Mouse (Mus musculus) neural tube, postnatal 0 days (tissue): Measurements from ENCODE around the gene Doc2a. TPM values are rescaled to one million over a fixed set of nuclear protein-coding genes. Genes with fewer than 3 reads are reported as not detected.

Experiments used
- polyA plus RNA-seq: library from polyadenylated mRNA; unstranded; fragments of >200 nt; fragmentation: Nextera tagmentation; extraction: Ambion mirVana; gene quantifications from 2 replicates; pipeline ENCODE4 v1.2.1, GENCODE M21; 2015

The Doc2a gene
- polyA plus RNA-seq, result 60.9 and 64.7 TPM in 2 replicates

DNA sequence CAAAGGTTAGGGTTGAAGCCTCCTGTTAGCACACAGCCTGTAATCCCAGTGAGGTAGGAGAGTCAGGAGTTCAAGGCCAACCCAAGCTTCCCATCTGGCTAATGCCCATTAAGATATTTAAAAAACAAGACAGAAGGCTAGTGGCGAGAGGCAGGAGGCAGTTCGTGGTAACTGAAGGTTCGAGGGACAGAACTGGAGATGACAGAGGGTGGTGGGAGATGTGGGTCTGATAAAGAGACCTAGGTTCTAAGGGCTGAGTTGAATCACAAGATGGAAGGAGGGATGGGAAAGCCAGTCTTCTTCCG, at the start of gene Doc2a:
Gene Doc2a (plus strand): TSS at position 301 of the 305 bp plus-strand sequence.

GRCm38 (mm10) chr7:126831539-126831938, 15.7 kb upstream of the Doc2a start, which contains the start of gene 4930451I11Rik:
TSS of gene 4930451I11Rik (minus strand) at chr7:126831639.

GRCm38 (mm10) chr7:126861429-126862130, 14.4 kb downstream of the Doc2a start, which contains the start of gene Hirip3:
TSS of gene Hirip3 (plus strand) at chr7:126861972.

DNA sequence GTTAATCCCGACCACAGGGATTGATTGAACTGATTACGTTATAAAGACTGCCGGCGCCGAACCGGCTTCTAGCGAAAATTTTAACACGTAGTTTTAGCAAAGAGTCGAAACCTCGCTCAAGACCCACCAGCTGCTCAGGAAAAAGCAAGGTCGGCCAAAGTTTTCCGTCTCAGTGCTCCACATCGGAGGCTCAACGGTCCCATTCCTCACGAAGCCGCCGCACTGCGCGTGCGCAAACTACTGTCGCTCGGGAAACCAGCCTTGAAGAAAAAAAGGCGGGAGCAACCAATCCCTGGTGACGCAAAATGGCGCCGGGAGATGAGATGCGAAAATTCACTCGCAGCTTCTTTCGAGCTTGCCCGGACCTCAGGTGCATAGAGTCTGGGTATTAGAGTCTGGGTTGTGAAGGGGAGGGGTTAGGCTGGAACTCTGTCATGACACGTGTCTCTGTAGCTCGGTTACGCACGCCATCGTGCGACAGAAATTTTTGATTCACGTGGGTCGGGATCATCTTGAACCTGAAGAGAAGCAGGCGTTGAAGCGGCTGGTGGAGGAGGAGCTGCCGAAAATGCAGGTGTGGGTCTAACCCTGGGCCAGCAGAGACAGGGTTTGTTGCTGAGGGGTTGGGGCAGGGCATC, 15.1 kb downstream of the Doc2a start, which contains the start of gene Ino80e:
Gene Ino80e (minus strand): TSS at position 231 of the 638 bp plus-strand sequence.

DNA sequence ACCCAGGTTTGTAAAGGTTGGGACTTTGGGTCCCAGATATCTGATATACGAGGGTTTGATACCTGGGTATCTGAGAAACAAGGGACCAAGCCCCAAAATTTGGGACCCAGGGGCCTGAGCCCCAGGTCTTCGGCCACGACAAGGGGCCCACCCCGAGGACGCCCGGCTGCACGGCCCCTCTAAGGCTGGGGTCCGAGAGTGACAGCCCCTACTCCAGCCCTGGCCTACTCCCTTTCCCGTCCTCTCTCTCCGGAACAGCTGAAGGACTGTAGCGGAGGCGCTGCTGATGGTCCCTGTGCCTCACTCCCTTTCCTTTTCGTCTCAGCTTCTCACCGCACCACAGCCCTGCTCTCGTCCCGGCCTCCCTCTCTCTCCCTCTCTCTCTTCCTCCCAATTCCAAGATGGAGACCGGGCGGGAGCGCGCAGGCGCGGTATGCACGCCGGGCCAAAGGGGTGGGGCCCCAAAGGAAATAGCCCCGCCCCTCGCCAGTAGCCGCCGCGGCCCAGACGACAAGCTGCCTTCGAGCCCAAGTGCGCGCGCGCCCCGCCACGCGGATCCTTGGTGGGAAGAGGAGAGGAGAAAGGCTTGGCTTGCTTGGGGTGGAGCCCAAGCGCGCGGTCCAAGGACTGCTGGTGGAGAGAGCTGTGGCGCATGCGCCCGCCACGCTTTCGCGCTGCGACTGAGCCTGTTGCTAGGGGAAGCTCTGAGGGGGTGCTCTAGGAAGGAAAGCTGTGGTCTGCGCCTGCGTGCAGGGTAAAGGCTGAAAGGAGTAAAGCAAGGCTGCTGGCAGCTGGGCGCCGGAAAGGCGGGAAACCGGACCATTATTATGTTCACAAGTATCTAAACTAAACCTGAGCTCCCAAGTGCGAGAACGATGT, 37.3 kb downstream of the Doc2a start, which contains the start of gene Taok2:
Gene Taok2 (minus strand): TSS at position 418 of the 879 bp plus-strand sequence.

Other genes with a start within 250 kb of the Doc2a start
- 22.9 and 33.6 TPM in 2 replicates for gene Nupr1, start 216.6 kb upstream of the Doc2a start, polyA plus RNA-seq
- gene Sgf29, start 198.1 kb upstream of the Doc2a start, polyA plus RNA-seq, result 44.2 and 55.6 TPM in 2 replicates
- 14.9 and 22.4 TPM in 2 replicates for gene Sult1a1, start 171.0 kb upstream of the Doc2a start, polyA plus RNA-seq
- 164 and 178 TPM in 2 replicates for gene Bola2, start 152.0 kb upstream of the Doc2a start, polyA plus RNA-seq
- 12.0 and 12.8 TPM in 2 replicates for gene Slx1b, start 151.6 kb upstream of the Doc2a start, polyA plus RNA-seq
- gene Coro1a, start 139.6 kb upstream of the Doc2a start, polyA plus RNA-seq, result 109 and 127 TPM in 2 replicates
- 104 and 106 TPM in 2 replicates for gene Mapk3, start 87.8 kb upstream of the Doc2a start, polyA plus RNA-seq
- gene Gdpd3, start 81.1 kb upstream of the Doc2a start, polyA plus RNA-seq, result 1.1 and 1.2 TPM in 2 replicates
- 255 and 259 TPM in 2 replicates for gene Ypel3, start 70.5 kb upstream of the Doc2a start, polyA plus RNA-seq
- gene Tbx6, start 65.9 kb upstream of the Doc2a start, polyA plus RNA-seq, result 0.31 and 0.47 TPM in 2 replicates
- gene Ppp4c, start 54.9 kb upstream of the Doc2a start, polyA plus RNA-seq, result 129 and 149 TPM in 2 replicates
- 43.9 and 56.4 TPM in 2 replicates for gene Fam57b, start 49.7 kb upstream of the Doc2a start, polyA plus RNA-seq
- 0.65 TPM in 1 of 2 replicates, not detected in the other for gene 4930451I11Rik, start 15.8 kb upstream of the Doc2a start, polyA plus RNA-seq
- gene Hirip3, start 14.6 kb downstream of the Doc2a start, polyA plus RNA-seq, result 17.0 and 23.3 TPM in 2 replicates
- gene Ino80e, start 15.0 kb downstream of the Doc2a start, polyA plus RNA-seq, result 78.5 and 82.2 TPM in 2 replicates
- 39.4 and 47.0 TPM in 2 replicates for gene Taok2, start 37.3 kb downstream of the Doc2a start, polyA plus RNA-seq
- gene Tmem219, start 75.5 kb downstream of the Doc2a start, polyA plus RNA-seq, result 40.7 and 41.1 TPM in 2 replicates
- gene Kctd13, start 81.5 kb downstream of the Doc2a start, polyA plus RNA-seq, result 129 and 134 TPM in 2 replicates
- 13.0 and 20.5 TPM in 2 replicates for gene Asphd1, start 102.2 kb downstream of the Doc2a start, polyA plus RNA-seq
- gene Sez6l2, start 103.1 kb downstream of the Doc2a start, polyA plus RNA-seq, result 80.0 and 106 TPM in 2 replicates
- gene Cdipt, start 128.5 kb downstream of the Doc2a start, polyA plus RNA-seq, result 137 and 157 TPM in 2 replicates
- gene Cdiptos, start 128.7 kb downstream of the Doc2a start, polyA plus RNA-seq, result 0.50 and 1.1 TPM in 2 replicates
- gene Mvp, start 167.2 kb downstream of the Doc2a start, polyA plus RNA-seq, result 4.9 and 5.9 TPM in 2 replicates
- gene Pagr1b, start 169.1 kb downstream of the Doc2a start, polyA plus RNA-seq, result 0.70 TPM in 1 of 2 replicates, not detected in the other
- 23.1 and 63.2 TPM in 2 replicates for gene Pagr1a, start 169.9 kb downstream of the Doc2a start, polyA plus RNA-seq
- 36.5 and 56.8 TPM in 2 replicates for gene Gm42742, start 173.7 kb downstream of the Doc2a start, polyA plus RNA-seq
- gene Prrt2, start 173.8 kb downstream of the Doc2a start, polyA plus RNA-seq, result 128 and 150 TPM in 2 replicates
- gene Maz, start 179.6 kb downstream of the Doc2a start, polyA plus RNA-seq, result 88.1 and 104 TPM in 2 replicates
- gene Kif22, start 195.1 kb downstream of the Doc2a start, polyA plus RNA-seq, result 13.7 and 20.7 TPM in 2 replicates
- gene Zg16, start 239.9 kb downstream of the Doc2a start, polyA plus RNA-seq, result not detected in 2 replicates
- 1.6 and 2.1 TPM in 2 replicates for gene AI467606, start 243.9 kb downstream of the Doc2a start, polyA plus RNA-seq